Mouse (Mus musculus): ENCODE data around the gene Gtdc1. TPM values are rescaled to one million over a fixed set of nuclear protein-coding genes. Genes with fewer than 3 reads are reported as not detected.

Gtdc1 gene
- total and polyA plus RNA-seq, 3 experiments = 1.7 to 47.1 (median 28.7) TPM

GRCm38 (mm10) chr2:44864726-44865125, 62.7 kb downstream of the Gtdc1 start:
- no peak for TF ChIP-seq POLR2AphosphoS5 (IDR thresholded peaks at IDR 0.05; ENCODE audit: insufficient replicate concordance, low read depth, low read length)
- no peak for TF ChIP-seq GATA1 (IDR thresholded peaks at IDR 0.05; ENCODE audit: borderline replicate concordance, low read length)
- no peak for TF ChIP-seq GATA2 (IDR thresholded peaks at IDR 0.05; ENCODE audit: borderline replicate concordance, low read depth, low read length)
- no peak for TF ChIP-seq TAL1 (conservative IDR thresholded peaks at IDR 0.05; ENCODE audit: low read depth, low read length)
- TF ChIP-seq CTCF (IDR thresholded peaks at IDR 0.05; ENCODE audit: low read depth, low read length) = no peak
- H3K4me1 ChIP-seq (ENCODE audit: insufficient read depth, low read depth, low read length) = no peaks in the 10 kb centered on the region
- DNase-seq (ENCODE audit: low spot score) (no peak), ATAC-seq (ENCODE audit: extremely low read depth, insufficient number of reproducible peaks, low FRiP score, poor library complexity, severe bottlenecking) (no peak)
- H3K36me3 ChIP-seq (replicated peaks) = peaks cover 2% of the 10 kb centered on the region
- H3K27me3 ChIP-seq (ENCODE audit: insufficient read depth, low read length) = no peaks in the 10 kb centered on the region
- H3K9me3 ChIP-seq (replicated peaks) = no peaks in the 10 kb centered on the region
- H3K4me3 ChIP-seq (ENCODE audit: low read depth, low read length) = no peak overlapping the region

DNA sequence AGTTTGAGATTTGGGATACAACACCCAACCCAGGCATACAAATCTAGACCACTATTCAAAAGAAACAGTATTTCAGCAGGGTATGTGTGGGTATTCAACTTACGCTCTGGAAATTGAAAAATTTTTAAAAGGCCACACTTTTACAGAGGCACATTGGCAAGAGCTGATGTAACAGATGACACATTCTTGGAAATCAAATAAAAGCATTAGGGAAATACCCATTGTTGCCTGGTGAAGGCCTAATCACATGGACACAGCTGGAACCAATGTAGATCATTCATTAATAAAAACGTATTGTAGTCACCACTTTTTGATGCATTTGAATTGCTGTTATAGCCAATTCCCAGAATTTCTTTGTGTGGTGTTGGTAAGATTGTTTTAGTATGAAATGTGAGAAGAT, 73.0 kb downstream of the Gtdc1 start:
- no peaks in the 10 kb centered on the region for H3K4me1 ChIP-seq (ENCODE audit: insufficient read depth, low read depth, low read length)
- ATAC-seq (ENCODE audit: extremely low read depth, insufficient number of reproducible peaks, low FRiP score, poor library complexity, severe bottlenecking) (no peak), DNase-seq (ENCODE audit: low spot score) (no peak)
- H3K36me3 ChIP-seq (replicated peaks) = no peaks in the 10 kb centered on the region
- H3K27me3 ChIP-seq (ENCODE audit: insufficient read depth, low read length) = no peaks in the 10 kb centered on the region
- TF ChIP-seq GATA2 (IDR thresholded peaks at IDR 0.05; ENCODE audit: borderline replicate concordance, low read depth, low read length) = no peak
- H3K4me3 ChIP-seq (ENCODE audit: low read depth, low read length) = no peak overlapping the region
- H3K9me3 ChIP-seq (replicated peaks) = 0 out of 2 replicates have a peak, but pooled peaks cover 2% of the 10 kb centered on the region

GRCm38 (mm10) chr2:44849666-44850065, 77.8 kb downstream of the Gtdc1 start:
- Histone ChIP-seq H3K27me3 (ENCODE audit: insufficient read depth, low read length) (no peaks in the 10 kb centered on the region), H3K4me1 (ENCODE audit: insufficient read depth, low read depth, low read length) (no peaks in the 10 kb centered on the region), H3K9me3 (replicated peaks) (0 out of 2 replicates have a peak, but pooled peaks cover 2% of the 10 kb centered on the region), H3K4me3 (ENCODE audit: low read depth, low read length) (no peak overlapping the region), H3K36me3 (replicated peaks) (no peaks in the 10 kb centered on the region)
- ATAC-seq (ENCODE audit: extremely low read depth, insufficient number of reproducible peaks, low FRiP score, poor library complexity, severe bottlenecking) = no peak
- TF ChIP-seq GATA2 (IDR thresholded peaks at IDR 0.05; ENCODE audit: borderline replicate concordance, low read depth, low read length) (no peak), POLR2AphosphoS5 (IDR thresholded peaks at IDR 0.05; ENCODE audit: insufficient replicate concordance, low read depth, low read length) (no peak), CTCF (IDR thresholded peaks at IDR 0.05; ENCODE audit: low read depth, low read length) (no peak), TAL1 (conservative IDR thresholded peaks at IDR 0.05; ENCODE audit: low read depth, low read length) (no peak), GATA1 (IDR thresholded peaks at IDR 0.05; ENCODE audit: borderline replicate concordance, low read length) (no peak)
- no peak for DNase-seq (ENCODE audit: low spot score)

GRCm38 (mm10) chr2:44848156-44848555, 79.3 kb downstream of the Gtdc1 start:
- no peaks in the 10 kb centered on the region for H3K36me3 ChIP-seq (replicated peaks)
- no peak overlapping the region for H3K4me3 ChIP-seq (ENCODE audit: low read depth, low read length)
- no peaks in the 10 kb centered on the region for H3K27me3 ChIP-seq (ENCODE audit: insufficient read depth, low read length)
- no peak for DNase-seq (ENCODE audit: low spot score)
- no peak for TF ChIP-seq CTCF (IDR thresholded peaks at IDR 0.05; ENCODE audit: low read depth, low read length)
- TF ChIP-seq POLR2AphosphoS5 (IDR thresholded peaks at IDR 0.05; ENCODE audit: insufficient replicate concordance, low read depth, low read length) = no peak
- TF ChIP-seq GATA1 (IDR thresholded peaks at IDR 0.05; ENCODE audit: borderline replicate concordance, low read length) = no peak
- TF ChIP-seq GATA2 (IDR thresholded peaks at IDR 0.05; ENCODE audit: borderline replicate concordance, low read depth, low read length) = no peak
- TF ChIP-seq TAL1 (conservative IDR thresholded peaks at IDR 0.05; ENCODE audit: low read depth, low read length) = no peak
- no peak for ATAC-seq (ENCODE audit: extremely low read depth, insufficient number of reproducible peaks, low FRiP score, poor library complexity, severe bottlenecking)
- 0 out of 2 replicates have a peak, but pooled peaks cover 2% of the 10 kb centered on the region for H3K9me3 ChIP-seq (replicated peaks)
- H3K4me1 ChIP-seq (ENCODE audit: insufficient read depth, low read depth, low read length) = no peaks in the 10 kb centered on the region

DNA sequence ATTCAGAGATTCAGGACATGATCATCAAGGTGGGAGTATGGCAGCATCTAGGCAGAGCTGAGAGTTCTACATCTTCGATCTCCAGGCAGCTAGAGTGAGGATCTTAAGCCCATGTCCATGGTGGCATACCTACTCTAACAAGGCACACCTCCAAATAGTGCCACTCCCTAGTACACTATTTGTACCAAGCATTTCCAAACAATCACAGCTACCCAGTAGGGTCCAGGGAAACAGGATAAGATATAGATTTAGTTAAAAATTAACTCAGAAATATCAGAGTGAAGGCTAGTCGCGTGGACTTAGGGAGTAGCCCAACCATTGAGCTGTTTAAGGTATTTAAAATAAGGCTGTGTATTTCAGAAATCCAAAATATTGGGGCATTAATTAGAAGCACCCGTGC, 82.0 kb downstream of the Gtdc1 start:
- TF ChIP-seq GATA2 (IDR thresholded peaks at IDR 0.05; ENCODE audit: borderline replicate concordance, low read depth, low read length) = no peak
- TF ChIP-seq GATA1 (IDR thresholded peaks at IDR 0.05; ENCODE audit: borderline replicate concordance, low read length) = no peak
- TF ChIP-seq TAL1 (conservative IDR thresholded peaks at IDR 0.05; ENCODE audit: low read depth, low read length) = no peak
- TF ChIP-seq CTCF (IDR thresholded peaks at IDR 0.05; ENCODE audit: low read depth, low read length) = no peak
- TF ChIP-seq POLR2AphosphoS5 (IDR thresholded peaks at IDR 0.05; ENCODE audit: insufficient replicate concordance, low read depth, low read length) = no peak
- no peak for ATAC-seq (ENCODE audit: extremely low read depth, insufficient number of reproducible peaks, low FRiP score, poor library complexity, severe bottlenecking)

DNA sequence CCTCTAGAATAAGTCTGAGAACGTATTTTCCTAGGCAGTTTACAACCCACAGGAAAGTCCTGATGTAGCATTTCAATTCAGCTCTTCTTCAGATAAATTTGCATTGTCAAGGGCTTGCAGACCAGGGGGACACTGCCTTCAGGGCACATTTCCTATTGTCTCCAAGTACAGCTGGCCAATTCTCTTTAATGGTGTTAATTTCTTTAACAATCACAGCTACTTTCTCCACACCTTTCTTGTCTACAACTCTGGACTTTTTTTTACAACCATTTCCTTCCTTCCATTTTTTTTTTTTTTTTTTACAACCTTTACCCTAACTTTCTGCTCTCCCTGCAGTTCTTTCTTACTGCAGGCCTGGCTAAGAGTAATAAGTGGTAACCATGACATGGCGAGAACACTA, 97.7 kb downstream of the Gtdc1 start:
- ATAC-seq (ENCODE audit: extremely low read depth, insufficient number of reproducible peaks, low FRiP score, poor library complexity, severe bottlenecking) (no peak), DNase-seq (ENCODE audit: low spot score) (no peak)
- no peaks in the 10 kb centered on the region for H3K4me1 ChIP-seq (ENCODE audit: insufficient read depth, low read depth, low read length)
- H3K27me3 ChIP-seq (ENCODE audit: insufficient read depth, low read length) = no peaks in the 10 kb centered on the region
- H3K4me3 ChIP-seq (ENCODE audit: low read depth, low read length) = no peak overlapping the region
- no peaks in the 10 kb centered on the region for H3K9me3 ChIP-seq (replicated peaks)
- no peaks in the 10 kb centered on the region for H3K36me3 ChIP-seq (replicated peaks)
- TF ChIP-seq GATA2 (IDR thresholded peaks at IDR 0.05; ENCODE audit: borderline replicate concordance, low read depth, low read length) (no peak), POLR2AphosphoS5 (IDR thresholded peaks at IDR 0.05; ENCODE audit: insufficient replicate concordance, low read depth, low read length) (no peak), TAL1 (conservative IDR thresholded peaks at IDR 0.05; ENCODE audit: low read depth, low read length) (no peak)

More for the DNA sequence above, 82.0 kb downstream of the Gtdc1 start:
- Histone ChIP-seq H3K9me3 (replicated peaks) (no peaks in the 10 kb centered on the region), H3K4me1 (ENCODE audit: insufficient read depth, low read depth, low read length) (no peaks in the 10 kb centered on the region), H3K4me3 (ENCODE audit: low read depth, low read length) (no peak overlapping the region), H3K27me3 (ENCODE audit: insufficient read depth, low read length) (no peaks in the 10 kb centered on the region), H3K36me3 (replicated peaks) (no peaks in the 10 kb centered on the region)
- no peak for DNase-seq (ENCODE audit: low spot score)

- no peak for ATAC-seq (ENCODE audit: extremely low read depth, insufficient number of reproducible peaks, low FRiP score, poor library complexity, severe bottlenecking)
- no peak overlapping the region for H3K4me3 ChIP-seq (ENCODE audit: low read depth, low read length)
- no peaks in the 10 kb centered on the region for H3K9me3 ChIP-seq (replicated peaks)
- H3K4me1 ChIP-seq (ENCODE audit: insufficient read depth, low read depth, low read length) = no peaks in the 10 kb centered on the region
- TF ChIP-seq POLR2AphosphoS5 (IDR thresholded peaks at IDR 0.05; ENCODE audit: insufficient replicate concordance, low read depth, low read length) = no peak
- no peak for DNase-seq (ENCODE audit: low spot score)
- no peaks in the 10 kb centered on the region for H3K27me3 ChIP-seq (ENCODE audit: insufficient read depth, low read length)
- no peaks in the 10 kb centered on the region for H3K36me3 ChIP-seq (replicated peaks)
Observed at GRCm38 (mm10) chr2:44829346-44829745, 98.1 kb downstream of the Gtdc1 start.

Data from G1E (cell line).